Mouse (Mus musculus) right cerebral cortex, adult 18-20 months (tissue): ENCODE measurements around the gene Ctnnbip1.

Experiments
- DNase-seq: peaks from one replicate; pipeline ENCODE4 v3.0.0; 2022; ENCODE audit warnings: mixed read lengths

Gene Ctnnbip1

DNA sequence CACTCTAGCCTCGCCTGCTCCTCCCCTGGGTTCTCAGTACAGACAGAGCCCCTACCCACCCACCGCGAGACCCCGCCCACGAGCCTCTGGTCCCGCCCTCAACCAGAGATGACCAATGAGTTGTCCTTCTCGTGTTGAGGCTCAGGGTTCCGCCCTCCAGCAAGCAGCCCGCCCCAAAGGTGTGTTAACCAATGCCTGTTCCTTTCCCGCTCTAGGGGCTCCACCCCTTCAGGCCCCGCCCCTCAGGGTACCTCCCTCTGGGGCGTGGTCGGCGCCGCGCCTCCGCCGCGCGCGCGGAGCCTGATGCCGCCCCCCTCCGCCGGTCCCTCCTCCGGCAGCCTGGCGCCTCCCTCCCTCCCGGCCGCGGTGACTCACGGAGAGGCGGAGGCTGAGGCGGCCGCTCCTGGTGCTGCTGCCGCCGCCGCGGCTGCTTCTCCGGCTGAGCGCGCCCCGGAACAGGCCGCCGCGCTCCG lies at the start of gene Ctnnbip1:
Gene Ctnnbip1, plus strand, starts transcription at position 369 of the 473 bp plus-strand sequence.
- DNase-seq: peak; percentile 98

DNA sequence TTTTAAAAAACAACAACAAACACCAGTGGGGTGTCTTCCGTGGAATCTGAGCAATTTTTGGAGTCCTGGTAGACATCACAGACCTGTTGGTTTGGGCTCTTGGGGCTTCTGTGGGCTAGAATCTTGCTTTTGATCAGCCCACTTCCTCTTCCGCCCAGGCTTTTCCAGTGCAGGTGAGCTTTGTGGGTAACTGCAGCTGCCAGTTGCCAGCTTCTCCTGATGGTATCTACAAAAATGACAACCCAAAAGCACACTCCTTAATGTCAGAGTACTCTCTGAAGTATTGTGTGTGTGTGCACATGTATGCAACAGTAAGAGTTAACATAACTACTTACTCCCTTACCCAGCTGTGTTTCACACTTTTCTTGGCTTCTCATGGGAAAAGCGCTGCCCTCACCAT lies 48.5 kb upstream of the Ctnnbip1 start:
- DNase-seq: no peak

DNA sequence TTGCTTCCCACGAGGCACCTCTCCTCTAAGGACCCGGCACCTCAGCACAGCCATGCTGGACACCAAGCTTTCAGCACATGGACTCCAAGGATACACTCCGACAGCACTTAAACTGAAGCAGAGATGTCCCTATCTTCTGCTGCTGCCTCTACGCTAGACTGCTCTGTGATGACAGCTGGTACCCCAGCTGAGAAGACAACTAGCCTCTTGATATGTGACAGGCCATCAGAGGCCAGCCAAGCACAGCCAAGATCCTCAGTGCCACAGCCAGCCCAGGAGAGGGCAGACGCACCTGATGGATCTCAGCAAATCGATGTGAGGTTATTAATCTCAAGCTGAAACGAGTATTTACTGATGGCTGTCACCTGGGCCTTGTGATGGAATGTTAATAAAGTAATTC lies 42.9 kb upstream of the Ctnnbip1 start:
- no peak for DNase-seq

DNA sequence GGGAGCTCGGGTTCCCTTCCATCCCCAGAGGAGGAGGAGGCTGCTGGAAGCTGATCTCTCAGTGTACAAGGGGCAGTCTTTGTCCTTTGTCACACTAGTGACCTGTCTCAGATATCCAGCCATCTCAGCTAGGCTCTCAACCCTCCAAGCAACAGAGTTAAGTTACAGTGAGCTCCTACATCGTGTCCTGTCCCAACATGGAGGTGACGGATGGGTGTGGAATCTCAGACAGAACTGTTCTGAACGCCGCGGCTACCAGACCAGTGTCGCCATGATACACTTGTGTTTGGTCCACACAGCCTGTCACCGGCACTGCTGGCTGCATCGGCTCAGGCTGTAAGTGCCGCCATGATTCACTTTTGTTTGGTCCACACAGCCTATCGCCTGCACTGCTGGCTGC lies 41.0 kb upstream of the Ctnnbip1 start, which contains the start of gene Tmem274:
Gene Tmem274, plus strand, starts transcription at position 301 of the 400 bp plus-strand sequence.
- DNase-seq: no peak

DNA sequence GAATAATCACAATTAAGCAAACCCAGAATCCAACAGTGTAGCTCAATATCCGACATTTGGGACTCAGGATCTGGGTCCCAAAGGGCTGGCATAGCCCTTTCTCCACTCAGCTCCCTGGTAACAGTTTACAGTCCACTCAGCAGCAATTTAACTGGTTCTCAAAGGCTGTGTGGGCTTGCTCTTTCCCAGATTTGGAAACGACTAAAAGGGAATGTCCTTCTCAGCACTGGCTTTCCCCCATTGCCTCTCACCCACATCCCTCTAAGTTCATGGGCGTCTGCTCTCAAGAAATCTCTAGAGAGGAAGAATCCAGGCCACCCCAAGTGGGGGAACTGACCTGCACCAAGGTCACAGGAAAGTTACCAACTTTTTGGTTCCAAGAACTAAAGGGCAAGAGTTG lies 33.5 kb upstream of the Ctnnbip1 start:
- no peak for DNase-seq

DNA sequence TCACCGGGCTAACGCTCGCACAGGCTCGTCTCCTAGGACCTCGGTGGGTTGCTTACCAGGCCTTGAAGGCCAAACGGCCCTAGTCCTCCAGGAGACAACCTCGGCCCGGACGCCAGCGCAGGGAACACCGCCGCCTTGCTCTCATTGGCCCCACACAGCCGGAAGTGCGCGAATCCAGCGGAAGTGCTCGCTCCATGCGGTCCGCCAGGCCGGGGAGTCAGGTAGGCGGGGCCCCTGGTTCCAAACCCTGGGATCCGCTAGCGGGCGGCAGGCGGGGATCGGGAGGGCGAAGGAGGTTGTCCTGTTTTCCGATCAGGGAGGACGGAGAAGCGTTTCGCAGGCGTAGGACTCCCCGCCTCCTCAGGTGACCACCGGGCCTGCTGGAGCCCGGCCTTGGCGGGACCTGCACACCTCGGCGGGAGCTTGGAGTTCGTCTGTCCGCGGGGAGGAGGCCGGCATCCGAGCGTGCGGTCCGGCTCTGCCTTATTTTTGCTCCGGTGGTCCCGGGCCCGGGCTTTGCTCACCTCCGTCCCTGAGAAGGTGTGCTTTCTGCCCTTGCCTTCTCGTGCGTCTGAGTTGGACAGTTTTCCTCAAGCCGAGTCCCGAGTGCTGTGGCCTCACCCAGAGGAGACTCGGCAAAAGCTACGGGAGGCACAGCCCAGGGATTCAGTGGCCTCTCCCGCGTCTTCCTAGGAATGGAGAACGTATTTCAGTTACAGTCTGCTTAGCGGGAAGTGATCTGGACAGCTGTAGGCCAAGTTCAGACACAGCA lies 32.8 kb upstream of the Ctnnbip1 start, which contains the start of the genes Nmnat1 and Lzic:
Gene Nmnat1, minus strand, starts transcription at position 150 of the 772 bp plus-strand sequence.
Gene Lzic, plus strand, starts transcription at position 177 of the 772 bp plus-strand sequence.
- peak; percentile 95 for DNase-seq

DNA sequence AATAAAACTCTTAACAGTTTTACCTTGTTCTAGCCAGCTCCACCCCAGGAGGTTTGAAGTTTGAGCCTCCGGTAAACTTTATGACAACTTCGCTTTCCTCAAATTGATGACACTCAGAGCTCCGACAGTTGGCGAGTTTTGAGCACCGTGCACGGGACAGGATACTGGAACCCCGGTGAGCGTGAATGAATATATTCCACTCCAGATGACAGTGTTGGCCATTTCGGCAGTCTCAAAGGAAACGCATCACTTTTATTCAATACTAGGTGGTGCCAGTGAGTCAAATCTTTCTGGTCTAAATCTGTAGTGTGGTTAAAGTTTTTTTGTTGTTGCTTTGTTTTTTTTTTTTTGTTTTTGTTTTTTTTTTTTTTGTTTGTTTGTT lies 32.2 kb upstream of the Ctnnbip1 start:
- peak; percentile 15 for DNase-seq

DNA sequence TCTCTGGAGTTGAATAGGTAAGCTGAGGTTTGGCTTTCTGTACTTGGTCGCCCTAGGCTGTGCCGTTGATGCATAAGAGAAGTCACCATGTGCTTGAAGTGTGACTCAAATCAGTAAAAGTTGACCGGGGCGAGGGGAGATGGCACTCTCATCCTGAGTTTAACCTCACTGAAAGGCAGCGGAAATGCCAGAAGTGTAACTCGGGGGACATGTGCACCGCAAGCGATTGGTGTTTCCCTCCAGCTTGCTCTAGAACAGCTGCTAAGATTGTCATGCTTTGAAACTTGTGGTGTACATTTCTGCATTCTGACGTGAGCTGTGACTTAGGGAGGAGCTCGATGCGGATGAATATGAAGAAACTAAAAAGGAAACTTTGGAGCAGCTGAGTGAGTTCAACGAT lies 30.3 kb upstream of the Ctnnbip1 start:
- DNase-seq: no peak

DNA sequence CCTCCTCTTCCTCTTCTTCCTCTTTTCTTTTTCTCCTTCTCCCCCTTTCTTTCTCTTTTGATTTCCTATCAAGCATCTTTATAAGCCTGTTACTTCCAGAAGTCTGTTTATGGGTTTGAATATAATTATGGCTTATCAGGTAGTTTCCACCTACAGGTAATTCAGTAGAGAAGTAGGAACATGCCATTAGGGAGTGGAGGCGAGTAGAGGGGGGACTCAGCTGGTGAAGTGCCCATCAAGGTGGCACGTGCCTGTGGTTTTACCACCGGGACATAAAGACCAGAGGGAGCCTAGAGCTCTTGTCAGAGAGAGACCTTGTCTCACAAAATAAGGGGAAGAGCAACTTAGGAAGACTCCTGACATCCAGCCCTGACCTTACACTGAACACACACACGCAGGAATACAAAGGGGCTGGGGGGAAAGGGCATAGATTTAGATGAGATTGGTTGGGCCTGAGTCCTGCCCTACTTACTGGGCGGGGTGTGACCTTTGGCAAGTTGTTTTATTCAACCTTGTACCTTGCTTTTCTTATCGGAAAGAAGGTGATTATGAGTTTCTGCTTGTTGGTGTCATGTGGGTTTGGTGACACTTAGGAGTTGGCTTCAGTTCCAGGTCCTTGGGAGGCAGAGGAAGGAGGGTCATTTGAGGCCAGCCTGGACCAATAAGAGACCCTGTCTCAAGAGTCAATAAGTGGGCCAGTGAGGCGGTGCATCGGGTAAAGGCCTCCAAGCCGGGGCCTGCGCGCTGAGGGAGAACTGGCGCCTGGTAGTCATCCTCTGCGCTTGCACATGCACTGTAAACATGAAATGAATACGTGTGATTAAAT lies 28.4 kb upstream of the Ctnnbip1 start:
- DNase-seq: no peak

DNA sequence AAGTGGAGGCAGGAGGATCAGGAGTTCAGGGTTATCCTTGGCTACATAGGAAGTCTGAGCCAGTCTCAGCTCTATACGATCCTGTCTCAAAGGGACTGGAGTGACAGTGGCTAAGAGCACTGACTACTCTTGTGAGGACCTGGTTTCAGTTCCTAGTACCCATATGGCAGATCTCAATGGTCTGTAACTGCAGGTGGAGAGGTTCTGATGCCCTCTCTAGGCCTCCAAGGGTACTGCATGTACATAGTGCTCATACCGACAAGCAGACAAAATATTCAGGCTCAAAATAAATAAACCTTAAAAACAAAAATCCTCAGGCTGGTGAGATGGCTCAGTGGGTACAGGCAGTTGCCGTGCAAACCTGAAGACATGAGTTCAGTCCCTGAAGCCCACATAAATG lies 26.9 kb upstream of the Ctnnbip1 start:
- no peak for DNase-seq

DNA sequence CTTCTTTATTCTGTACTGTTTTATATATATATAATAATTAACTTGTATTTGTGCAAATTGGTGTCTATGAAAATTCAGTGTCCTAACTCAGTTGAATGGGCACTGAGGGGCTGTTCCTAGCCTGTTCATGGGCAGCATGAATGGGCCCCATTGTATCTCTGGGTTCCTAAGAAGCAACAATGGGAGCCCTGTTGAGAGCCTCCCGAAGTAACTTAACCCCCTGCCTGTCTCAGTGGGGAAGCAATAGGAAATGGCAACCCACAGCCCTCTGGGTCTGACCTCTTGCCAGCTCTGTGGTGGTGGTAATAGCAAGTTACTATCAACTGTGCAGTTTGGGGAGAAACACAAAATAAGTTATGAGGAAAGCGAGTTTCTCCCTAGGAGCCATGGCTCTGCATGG lies 21.4 kb upstream of the Ctnnbip1 start:
- peak; percentile 24 for DNase-seq

DNA sequence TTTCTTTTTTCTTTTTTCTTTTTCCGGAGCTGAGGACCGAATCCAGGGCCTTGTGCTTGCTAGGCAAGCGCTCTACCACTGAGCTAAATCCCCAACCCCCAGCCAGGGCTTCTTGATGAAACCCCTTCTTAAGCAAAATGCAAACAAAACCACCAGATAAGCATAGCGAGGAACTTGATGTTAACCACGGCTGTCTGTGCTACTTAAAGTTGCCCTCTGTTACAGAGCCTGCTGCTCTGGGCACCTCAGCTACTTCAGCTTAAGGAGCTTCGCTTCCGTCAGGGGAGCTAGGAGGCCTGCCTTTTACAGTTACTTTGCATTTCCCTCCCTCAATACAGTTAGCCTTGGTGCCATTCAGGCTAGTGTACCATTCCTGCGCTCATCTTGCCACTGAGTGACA lies 19.1 kb upstream of the Ctnnbip1 start:
- DNase-seq: no peak

DNA sequence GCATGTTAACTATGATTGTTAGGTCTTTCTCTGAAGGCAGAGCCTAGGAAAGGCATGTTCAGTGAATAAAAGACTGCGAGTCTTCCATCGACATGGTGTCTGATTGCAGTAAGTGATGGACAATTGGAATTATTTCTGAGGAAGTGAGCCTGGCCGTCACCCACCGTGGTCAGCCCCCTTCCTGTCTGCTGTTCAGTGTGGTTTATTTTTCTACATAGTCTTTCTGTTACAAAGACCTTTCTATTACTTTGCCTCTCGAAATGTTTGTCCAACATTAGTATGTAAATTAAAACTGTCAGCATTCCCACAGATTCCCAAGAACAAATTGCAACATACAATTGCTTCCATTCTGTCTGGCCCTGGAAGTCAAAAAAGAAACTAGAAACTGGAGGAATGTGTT lies 18.2 kb upstream of the Ctnnbip1 start:
- DNase-seq: no peak

DNA sequence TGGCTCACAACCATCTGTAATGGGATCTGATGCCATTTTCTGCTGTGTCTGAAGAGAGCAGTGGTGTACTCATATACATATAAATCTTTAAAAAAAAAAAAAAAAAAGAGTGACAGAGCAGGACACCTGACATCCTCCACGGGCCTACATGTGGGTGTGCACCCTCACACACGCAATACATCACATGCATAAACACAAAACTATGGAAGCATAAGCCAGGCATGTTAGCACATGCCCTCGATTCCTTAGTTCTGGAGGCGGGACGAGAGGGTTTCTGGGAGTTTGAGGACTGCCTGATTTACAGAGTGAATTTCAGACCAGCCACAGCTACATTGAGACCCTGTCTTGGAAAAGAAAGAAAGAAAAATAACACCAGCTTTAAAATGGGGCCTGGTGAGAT lies 13.7 kb upstream of the Ctnnbip1 start:
- DNase-seq: no peak

DNA sequence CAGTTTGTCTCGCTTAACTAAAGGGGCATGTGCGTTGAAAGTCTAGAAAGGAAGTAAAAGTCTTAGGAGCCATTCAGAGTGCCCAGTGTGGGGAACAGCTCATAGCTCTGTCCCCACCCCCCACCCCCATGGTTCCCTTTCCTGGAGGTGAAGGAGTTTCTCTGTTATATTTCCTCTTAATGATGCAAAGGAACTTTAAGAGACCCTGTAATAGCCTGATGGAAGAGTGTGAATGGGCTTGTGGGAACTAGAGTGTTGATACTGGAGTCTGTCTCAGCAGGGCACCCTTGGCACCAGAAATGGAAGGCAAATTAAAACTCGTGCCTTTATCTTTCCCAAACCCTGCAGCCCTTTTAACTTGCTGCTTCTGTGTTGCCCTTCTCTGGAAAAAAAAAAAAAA lies 13.2 kb upstream of the Ctnnbip1 start:
- no peak for DNase-seq

DNA sequence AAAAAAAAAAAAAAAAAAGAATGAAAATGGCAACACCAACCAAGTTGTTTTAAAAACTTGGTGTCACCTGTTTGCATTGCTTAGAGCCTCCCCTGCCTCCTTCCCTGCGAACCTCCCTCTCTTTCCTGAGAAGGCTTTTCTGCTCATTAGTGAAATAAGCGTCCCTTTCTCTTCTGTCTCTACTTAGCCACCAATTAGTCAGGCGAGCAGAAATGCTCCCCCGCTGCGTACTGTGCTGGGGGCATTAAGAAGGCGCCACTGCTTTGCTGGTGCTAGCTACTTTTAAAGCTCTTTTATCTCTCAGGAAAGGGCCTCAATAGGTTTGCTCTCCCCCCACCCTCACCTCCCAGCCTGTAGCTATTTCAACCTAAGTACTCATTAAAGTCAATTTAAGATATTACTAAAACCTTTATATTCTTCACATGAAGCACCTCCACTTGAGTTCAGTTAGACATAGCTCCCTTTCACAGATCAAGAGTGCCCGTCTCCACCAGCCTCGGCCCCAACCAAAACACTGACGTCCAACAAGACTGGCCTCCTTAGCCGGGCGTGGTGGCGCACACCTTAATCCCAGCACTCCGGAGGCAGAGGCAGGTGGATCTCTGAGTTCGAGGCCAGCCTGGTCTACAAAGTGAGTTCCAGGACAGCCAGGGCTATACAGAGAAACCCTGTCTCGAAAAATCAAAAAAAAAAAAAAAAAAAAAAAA lies 12.6 kb upstream of the Ctnnbip1 start:
- no peak for DNase-seq

DNA sequence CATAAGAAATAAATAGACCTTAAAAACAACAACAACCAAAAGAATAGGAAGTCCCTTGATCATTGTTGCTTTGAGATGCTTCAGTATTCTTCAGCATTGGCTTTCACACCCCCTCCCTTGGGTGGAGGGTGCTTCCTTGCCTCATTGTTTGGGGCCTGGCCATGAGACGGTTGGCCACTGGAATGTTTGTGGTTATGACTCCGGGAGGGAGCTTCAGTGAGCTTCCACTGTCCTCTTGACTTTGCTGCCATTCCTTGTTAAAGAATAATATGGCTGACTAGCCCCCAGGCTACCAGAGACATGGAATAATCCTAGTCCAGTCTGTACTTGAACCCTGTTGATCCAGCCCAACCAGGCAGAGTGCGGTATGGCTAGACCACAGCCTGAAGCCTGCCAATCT lies 11.1 kb upstream of the Ctnnbip1 start:
- no peak for DNase-seq

DNA sequence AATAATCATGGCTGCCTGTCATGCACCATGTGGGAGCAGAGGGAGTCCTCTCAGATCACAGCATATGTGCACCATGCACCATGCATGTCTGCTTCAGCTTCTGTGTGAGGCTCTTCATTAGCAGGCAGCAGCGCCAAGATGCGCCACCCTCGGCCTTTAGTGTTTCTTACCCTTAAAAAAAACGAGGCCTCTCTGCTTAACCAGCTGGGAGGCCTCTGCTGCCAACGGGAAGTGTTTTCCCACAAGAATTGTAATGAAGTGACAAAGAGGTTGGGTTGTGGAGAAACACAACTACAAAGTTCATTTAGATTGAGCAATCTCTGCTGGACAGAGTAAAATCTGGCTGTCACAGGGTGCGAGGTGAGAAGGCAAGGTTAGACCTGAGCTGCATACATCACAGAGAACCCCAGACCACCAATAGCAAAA lies 6.8 kb upstream of the Ctnnbip1 start:
- no peak for DNase-seq

DNA sequence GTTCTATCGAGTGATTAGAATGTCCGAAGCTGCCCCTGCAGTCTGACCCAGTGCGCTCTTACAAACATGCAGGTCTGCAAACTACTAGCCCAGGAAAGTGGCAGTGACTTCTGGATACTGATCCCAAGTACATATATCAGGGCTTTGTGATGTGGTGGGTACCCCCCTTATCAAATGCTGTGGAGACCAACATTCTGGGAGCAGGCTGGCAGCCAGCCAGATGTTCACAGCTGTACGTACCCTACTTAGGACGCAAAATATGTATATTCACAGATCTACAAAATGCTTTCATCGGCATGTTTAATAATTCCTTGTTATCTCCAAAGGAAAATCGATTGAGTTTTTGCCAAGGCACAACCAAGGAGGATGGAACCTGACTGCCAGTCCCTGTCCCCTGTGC lies 6.0 kb upstream of the Ctnnbip1 start:
- no peak for DNase-seq

DNA sequence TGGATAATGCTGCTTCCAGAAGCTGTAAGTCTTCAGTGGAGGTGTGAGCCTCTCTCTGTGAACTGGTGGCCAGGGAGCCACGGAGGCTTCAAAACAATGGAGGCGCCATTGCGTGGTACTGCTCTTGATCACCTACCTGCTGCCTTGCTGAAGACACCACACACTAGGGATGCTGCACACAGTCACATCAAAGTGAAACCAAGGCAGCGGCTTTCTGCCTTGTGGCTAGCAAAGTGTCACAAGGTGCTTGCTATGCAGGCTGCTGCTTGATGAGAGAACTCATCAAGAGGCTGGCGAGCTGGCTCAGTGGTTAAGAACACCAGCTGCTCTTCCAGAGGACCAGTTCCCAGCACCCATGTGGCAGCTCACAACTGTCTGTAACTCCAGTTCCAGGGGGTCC lies 2.3 kb upstream of the Ctnnbip1 start:
- DNase-seq: no peak

DNA sequence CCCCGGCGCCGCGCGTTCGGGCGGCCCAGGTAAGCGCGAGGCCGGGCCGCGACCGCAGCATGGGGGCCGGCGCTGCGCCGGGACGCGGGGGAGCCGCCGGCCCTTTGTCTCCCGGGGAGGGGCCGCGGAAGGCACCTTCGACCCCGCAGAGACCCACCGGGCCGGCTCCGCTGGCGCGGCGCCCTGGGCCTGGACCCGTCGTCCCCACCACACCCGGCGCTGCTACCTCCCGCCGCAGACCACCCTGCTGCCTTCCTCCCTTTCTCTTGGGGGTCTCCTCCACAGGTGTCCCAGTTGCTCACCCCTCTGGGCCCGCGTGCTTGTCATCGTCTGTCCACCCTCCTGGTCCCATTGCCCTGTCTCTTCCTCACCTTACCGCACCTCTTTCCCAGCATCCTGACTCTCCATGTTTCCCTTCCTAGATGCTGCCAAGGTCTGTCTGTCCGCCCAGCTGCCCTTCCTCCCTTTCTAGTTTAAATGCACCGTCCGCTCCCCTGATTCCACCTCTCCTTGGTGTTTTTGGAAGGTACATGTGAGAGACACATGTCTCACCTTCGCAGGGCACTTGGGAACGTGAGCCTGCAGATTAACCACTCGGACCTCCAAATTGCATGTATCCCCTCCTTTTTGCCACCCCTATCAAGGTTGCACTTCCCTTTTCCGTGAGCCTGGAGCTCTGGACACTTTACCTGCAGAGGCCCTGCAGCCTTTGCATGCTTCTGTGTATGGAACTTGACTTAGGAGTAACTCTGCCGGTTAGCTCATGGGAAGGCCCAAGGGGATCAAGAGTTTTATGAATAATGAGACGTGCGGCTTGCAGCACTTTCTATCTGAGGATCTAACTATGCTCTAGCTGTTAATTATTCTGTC lies 550 bp downstream of the Ctnnbip1 start:
- DNase-seq: no peak

DNA sequence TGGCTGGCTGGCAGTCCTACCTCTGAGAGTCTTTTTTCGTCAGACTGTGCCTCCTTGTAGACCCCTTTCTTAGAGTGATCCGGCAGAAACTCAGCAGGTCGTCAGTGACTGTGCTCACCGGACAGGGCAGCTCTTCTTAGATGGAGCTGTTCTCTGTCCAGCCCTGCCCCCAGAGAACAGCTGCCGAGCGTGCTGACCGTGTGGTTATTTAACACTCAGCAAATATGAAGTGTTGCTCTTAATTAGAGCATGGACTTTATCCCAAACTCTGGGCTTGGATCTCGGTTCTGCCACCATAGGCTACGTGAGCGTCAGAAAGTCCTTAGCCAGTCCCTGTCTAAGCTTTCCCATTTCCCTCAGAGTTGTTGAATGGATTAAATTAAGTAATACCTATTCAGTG lies 3.2 kb downstream of the Ctnnbip1 start:
- no peak for DNase-seq
